Mouse (Mus musculus) cortical plate, adult 2 months (tissue): ENCODE measurements at regions not wholly inside any gene's neighbourhood (a gene's known extent, or its start where the extent isn't known, plus 50 kb on each side); places are given as distances from the start of the nearest gene placed in this dataset.
A peak's percentile ranks its signal among the peaks of the same experiment; 100 is the strongest.

ENCODE experiments used
- H3K27ac ChIP-seq: fragments of 200-500 bp; 2 replicates; pipeline ENCODE4 v1.5.1; 2012; ENCODE audit warnings: low read length, control low read depth, inconsistent platforms; ENCODE audit not compliant: insufficient read depth
- H3K4me1 ChIP-seq: fragments of 200-500 bp; 2 replicates; pipeline ENCODE4 v1.6.1; 2011; ENCODE audit warnings: low read length; ENCODE audit not compliant: control insufficient read depth, insufficient read depth
- H3K4me3 ChIP-seq: fragments of 200-500 bp; 2 replicates; pipeline ENCODE4 v1.5.1; 2011; ENCODE audit warnings: mild to moderate bottlenecking, low read length, control low read depth; ENCODE audit not compliant: insufficient read depth
- CTCF ChIP-seq: fragments of 200-500 bp; IDR thresholded peaks from 2 replicates; pipeline ENCODE4 v1.5.1; 2011; ENCODE audit warnings: mild to moderate bottlenecking, control low read depth, low read length; ENCODE audit not compliant: insufficient read depth; ENCODE audit errors: extremely low read depth
- POLR2A ChIP-seq: fragments of 200-500 bp; IDR thresholded peaks from 2 replicates; pipeline ENCODE4 v1.6.1; 2011; ENCODE audit warnings: mild to moderate bottlenecking, low read length, control low read depth; ENCODE audit not compliant: insufficient read depth; ENCODE audit errors: extremely low read depth

DNA sequence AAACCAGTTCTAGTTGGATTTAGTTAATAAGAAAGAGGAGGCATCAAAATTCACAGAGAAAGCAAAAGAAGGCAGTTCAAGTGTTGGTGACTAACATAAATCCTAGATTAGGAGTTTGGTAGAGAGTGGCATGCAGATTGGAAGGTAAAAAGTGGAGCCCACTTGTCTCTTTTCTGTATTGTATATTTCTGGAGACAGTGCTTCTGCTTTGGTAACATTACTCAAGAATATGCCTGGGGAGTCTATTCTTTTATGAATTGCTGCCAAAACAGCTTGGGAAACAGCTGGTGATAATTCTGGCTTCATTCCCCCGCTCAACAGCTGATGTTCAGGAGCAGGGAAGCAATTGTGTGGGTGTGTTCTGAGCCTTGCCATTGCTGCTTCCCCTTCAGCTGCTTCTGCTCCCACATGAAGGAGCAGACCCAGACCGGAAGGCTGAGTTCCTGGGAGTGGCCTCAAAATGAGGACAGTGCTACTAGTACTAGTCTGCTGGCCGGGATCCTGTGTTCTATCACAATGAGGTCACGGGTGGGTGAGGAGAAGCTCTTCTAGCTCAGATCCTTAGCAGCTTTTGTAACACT lies 547.9 kb downstream of the Hsfy2 start:
- H3K4me3 ChIP-seq, result no peak overlapping the region
- peak overlapping the region; percentile 69; the same call in 1 of the 2 replicates for H3K27ac ChIP-seq
- peaks cover 2% of the 10 kb centered on the region for H3K4me1 ChIP-seq
- TF ChIP-seq POLR2A, result no peak
- TF ChIP-seq CTCF, result no peak

DNA sequence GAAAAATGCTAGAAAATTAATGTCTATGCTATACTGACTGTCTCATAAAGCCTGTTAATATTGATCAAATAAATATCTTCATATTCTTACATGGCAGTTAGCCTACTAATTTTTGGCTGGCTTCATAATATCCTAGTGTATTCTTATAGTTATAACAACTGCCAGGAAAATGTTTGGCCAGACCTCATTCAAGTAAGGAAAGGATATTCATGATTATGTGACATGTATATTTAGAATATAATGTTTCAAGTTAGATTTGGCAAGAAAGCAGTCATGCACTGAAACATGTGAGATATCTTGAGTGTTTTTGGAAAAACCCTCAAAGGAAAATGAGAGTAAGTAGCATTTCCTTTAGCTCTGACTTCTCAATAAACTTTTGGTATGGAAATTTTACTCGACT lies 548.9 kb downstream of the Hsfy2 start:
- no peak overlapping the region for H3K4me3 ChIP-seq
- no peak overlapping the region for H3K27ac ChIP-seq
- TF ChIP-seq CTCF (no peak), POLR2A (no peak)
- H3K4me1 ChIP-seq, result peaks cover 2% of the 10 kb centered on the region

DNA sequence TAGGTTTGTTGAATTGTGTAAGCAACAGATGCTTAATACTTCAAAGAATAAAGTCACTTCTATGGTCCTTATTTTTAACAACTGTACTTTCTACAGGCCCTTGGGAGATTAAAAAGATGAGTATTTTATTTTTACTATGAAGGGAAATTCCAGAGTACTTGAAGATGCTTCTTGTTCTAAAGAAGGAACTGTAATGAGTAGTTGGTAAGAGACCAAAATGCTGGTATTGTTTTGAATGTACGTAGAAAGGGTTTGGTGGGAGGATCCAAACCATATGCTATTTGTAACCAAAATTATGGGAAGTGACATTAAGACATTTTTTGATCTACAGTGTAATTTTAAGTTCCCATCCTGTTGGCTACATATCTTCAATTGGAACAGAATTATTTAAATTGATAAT lies 560.5 kb downstream of the Hsfy2 start:
- Histone ChIP-seq H3K27ac (no peak overlapping the region), H3K4me3 (no peak overlapping the region), H3K4me1 (no peaks in the 10 kb centered on the region)
- TF ChIP-seq CTCF (no peak), POLR2A (no peak)

DNA sequence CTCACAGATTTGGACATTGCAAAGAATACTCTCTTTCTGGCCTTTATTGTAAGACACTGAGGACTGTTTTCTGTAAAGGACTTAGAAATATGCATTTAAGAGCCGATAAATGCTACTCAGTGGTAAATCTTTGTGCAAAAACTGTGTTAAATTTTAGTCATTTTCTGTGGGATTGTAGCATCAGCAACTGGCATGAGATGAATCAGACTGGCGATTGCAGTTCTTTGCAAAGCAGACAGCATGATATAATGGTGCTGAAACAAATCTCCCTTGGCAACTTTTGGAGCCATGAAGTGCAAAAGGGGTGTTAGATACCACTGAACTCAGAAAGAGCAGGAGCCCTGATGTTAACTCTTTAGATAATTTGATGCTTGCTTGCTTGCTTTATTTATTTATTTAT lies 565.0 kb downstream of the Hsfy2 start:
- TF ChIP-seq CTCF (no peak), POLR2A (no peak)
- no peak overlapping the region for H3K27ac ChIP-seq
- no peaks in the 10 kb centered on the region for H3K4me1 ChIP-seq
- H3K4me3 ChIP-seq, result no peak overlapping the region

DNA sequence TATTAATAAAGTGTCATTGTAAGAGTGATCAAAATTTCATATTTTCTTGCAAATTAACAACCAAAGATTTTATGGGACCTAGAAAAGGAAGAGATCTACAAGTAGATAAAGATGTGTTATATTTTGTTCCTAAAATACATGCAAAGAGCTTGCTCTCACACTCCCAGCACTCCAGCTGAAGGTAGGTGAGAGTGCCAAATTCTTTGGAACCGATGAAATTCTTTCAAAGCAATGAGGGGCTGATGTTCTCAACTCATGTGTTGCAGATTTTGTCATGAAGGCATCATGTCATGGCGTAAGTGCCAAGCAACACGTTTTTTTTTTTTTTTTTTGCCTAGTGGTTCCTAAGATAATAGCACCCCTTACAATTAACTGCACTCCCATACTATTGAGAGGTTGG lies 573.8 kb downstream of the Hsfy2 start:
- Histone ChIP-seq H3K4me3 (no peak overlapping the region), H3K27ac (no peak overlapping the region), H3K4me1 (no peaks in the 10 kb centered on the region)
- no peak for TF ChIP-seq CTCF
- no peak for TF ChIP-seq POLR2A
